Mouse (Mus musculus): Measurements from ENCODE around the gene Sp6.
A peak's percentile ranks its signal among the peaks of the same experiment; 100 is the strongest.

DNA sequence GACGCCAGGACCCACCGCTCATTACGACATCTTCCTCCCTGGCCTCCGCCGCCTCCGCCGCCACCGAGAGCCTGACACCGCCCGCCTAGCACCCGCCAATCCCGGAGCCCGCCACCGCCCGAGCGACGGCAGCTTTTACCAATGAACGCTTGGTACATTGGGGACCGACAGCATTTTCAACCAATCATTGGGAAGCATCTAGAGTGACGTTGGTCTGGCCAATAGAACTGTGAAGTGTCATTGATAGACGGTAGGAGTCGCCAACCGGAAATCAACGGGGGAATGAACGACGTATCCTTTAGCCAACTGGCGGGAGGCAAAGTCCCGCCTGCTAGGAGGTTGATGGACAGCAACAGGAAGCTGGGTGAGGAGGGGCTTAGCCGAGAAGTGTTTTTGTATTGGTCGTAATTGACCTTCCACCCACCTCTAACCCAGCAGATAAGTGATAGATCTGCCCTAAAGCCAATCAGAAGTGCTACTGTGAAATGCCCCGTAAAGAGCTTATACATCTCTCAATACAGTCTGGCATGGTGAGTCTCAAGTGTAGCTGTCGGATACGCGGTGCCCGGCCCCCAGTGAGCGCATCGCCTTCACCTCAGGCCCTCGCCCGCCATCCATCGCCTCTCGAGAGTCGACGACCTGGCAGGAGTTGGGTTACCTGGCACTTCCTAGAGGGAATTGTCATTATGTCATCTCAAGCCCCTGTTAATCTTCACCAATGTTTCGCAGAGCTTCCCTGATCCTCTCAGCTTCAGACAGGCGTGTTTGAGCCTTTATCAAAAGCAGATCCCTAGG lies 35.4 kb upstream of the Sp6 start:
- no peak for TF ChIP-seq MAFK (IDR thresholded peaks at IDR 0.05; ENCODE audit: insufficient read depth, low read depth, low read length)
- TF ChIP-seq CHD2 (IDR thresholded peaks at IDR 0.05; ENCODE audit: low read depth, low read length) = peak; percentile 100
